Mouse (Mus musculus): ENCODE results near the gene Adam15. TPM values are rescaled to one million over a fixed set of nuclear protein-coding genes. Genes with fewer than 3 reads are reported as not detected.
A peak's percentile ranks its signal among the peaks of the same experiment; 100 is the strongest.

The Adam15 gene
- polyA plus RNA-seq, 1 experiment: 190 TPM

DNA sequence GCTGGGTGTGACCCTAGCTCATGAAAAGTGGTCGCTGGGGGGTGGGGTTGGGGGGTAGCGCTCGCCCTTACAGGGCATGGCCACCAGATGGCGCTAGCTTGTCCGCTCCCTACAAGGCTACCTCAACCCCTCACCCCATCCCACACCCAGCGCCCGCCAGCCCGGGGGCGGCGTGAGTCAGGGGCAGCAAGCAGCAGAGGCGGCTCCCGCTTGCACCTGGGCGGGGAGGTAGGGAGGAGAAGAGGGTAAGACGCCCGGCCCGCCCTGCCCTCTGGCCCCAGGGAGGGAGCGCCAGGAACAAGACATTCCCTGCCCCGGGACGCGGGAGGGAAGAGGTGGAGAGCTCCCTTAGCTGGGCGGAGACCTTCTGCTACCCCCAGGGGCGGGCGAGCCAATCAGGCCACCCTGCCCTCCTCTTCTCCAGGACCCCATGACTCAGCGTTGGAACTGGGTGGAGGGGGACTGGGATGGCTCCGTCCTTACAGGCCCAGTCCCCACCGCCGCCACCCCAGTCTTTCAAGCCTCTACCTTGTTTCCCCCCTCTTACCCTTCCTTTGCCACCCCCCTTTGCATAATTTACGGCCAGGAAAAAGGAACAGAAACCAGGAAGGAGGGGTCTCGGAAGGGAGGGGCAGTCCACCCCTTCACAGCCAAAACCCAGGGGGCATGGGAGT, 28.7 kb upstream of the Adam15 start:
- DNase-seq: peak; percentile 73
- WGBS: 7% methylated on average over 28 of the region's 29 CpGs
- peak overlapping the region; percentile 45 for H3K4me3 ChIP-seq (replicated peaks; ENCODE audit: extremely low read depth, low read depth, low read length)
- H3K4me1 ChIP-seq (ENCODE audit: control insufficient read depth, insufficient read depth, low read length): peaks cover 8% of the 10 kb centered on the region
- peak; percentile 16; the same call in 1 of the 2 replicates for TF ChIP-seq POLR2A (IDR thresholded peaks at IDR 0.05; ENCODE audit: borderline replicate concordance, extremely low read depth, low read depth, low read length)
- TF ChIP-seq CTCF (IDR thresholded peaks at IDR 0.05; ENCODE audit: insufficient read depth, low read length): peak; percentile 79

DNA sequence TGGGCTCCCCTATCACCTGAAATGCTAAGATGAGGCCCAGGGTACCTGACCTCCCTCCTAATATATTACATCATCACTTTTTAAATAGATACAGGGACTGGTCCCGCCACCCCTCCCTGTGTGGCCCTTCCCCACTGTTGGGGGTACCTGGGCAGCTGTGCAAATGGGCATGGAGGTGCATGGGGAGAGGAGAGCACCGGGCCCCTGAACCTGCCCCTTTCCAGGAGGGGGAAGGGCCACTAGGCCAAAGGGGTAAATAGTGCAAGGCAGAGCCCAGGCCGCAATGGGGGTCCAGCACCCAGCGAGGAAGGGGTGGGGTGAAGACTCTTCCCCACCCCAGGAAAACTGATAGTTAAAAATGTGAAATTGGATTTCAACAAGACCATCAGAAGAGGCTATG, 28.0 kb upstream of the Adam15 start:
- H3K4me3 ChIP-seq (replicated peaks; ENCODE audit: extremely low read depth, low read depth, low read length): no peak overlapping the region
- 72% methylated on average over 4 of the region's 4 CpGs for WGBS

DNA sequence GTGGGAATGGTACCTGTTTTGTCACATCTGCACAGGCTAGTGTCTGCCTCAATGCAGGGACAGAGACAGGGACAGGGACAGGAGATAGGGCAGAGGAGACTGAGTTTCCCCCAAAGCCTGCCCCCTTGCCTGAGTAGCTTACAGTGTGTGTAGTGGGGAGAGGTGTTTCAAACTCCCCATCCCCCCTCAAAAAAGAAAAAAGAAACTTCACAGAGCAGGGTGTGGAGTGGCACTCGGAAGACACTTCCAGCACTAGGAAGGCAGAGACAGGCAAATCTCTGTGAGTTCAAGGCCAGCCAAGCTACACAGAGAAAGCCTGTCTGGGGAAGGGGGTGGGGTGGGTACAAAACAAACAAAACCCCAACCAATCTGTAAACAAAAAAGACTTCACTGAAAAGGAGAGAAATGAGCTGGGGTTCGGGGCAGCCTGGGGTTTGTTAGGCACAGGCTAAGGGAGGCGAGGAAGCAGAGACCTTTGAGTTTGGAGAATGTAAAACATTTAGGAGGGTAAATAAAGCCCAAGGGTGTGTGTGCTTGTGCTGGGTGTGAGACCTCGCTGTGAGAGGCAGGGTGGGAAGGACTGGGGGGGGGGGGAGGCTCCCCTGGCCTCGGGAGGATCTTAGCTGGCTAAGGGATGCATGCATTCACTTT, 23.9 kb upstream of the Adam15 start:
- H3K4me1 ChIP-seq (ENCODE audit: control insufficient read depth, insufficient read depth, low read length): peaks cover 5% of the 10 kb centered on the region
- 32% methylated on average over 5 of the region's 5 CpGs for WGBS
- no peak overlapping the region for H3K4me3 ChIP-seq (replicated peaks; ENCODE audit: extremely low read depth, low read depth, low read length)
- no peak for DNase-seq
- TF ChIP-seq POLR2A (IDR thresholded peaks at IDR 0.05; ENCODE audit: borderline replicate concordance, extremely low read depth, low read depth, low read length): no peak
- no peak for TF ChIP-seq CTCF (IDR thresholded peaks at IDR 0.05; ENCODE audit: insufficient read depth, low read length)

More for the DNA sequence above, 28.0 kb upstream of the Adam15 start:
- TF ChIP-seq POLR2A (IDR thresholded peaks at IDR 0.05; ENCODE audit: borderline replicate concordance, extremely low read depth, low read depth, low read length): no peak
- no peak for TF ChIP-seq CTCF (IDR thresholded peaks at IDR 0.05; ENCODE audit: insufficient read depth, low read length)
- DNase-seq: no peak
- H3K4me1 ChIP-seq (ENCODE audit: control insufficient read depth, insufficient read depth, low read length): peaks cover 8% of the 10 kb centered on the region

DNA sequence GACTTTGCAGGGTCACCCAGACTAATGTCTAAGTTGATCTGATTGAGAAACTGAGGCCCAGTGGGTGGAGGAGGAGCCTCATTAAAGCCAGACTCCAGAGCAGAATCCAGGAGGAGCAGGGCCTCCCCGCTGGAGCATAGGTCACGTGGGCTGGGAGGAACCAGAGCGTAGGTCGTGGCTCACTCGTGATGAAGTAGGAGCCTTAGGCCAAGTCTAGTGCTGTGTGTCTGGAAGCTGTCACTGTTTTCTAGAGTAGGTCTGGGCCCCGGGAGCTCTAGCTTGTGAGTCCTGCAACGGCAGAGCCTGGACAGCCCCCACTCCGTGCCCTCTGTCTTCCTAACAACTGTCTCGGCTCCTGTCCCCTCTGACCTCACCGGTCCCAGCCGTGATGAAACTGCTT, 17.5 kb upstream of the Adam15 start:
- Histone ChIP-seq H3K4me3 (replicated peaks; ENCODE audit: extremely low read depth, low read depth, low read length) (no peak overlapping the region), H3K4me1 (ENCODE audit: control insufficient read depth, insufficient read depth, low read length) (no peaks in the 10 kb centered on the region)
- TF ChIP-seq CTCF (IDR thresholded peaks at IDR 0.05; ENCODE audit: insufficient read depth, low read length) (no peak), POLR2A (IDR thresholded peaks at IDR 0.05; ENCODE audit: borderline replicate concordance, extremely low read depth, low read depth, low read length) (no peak)
- no peak for DNase-seq
- WGBS: 58% methylated on average over 11 of the region's 11 CpGs

DNA sequence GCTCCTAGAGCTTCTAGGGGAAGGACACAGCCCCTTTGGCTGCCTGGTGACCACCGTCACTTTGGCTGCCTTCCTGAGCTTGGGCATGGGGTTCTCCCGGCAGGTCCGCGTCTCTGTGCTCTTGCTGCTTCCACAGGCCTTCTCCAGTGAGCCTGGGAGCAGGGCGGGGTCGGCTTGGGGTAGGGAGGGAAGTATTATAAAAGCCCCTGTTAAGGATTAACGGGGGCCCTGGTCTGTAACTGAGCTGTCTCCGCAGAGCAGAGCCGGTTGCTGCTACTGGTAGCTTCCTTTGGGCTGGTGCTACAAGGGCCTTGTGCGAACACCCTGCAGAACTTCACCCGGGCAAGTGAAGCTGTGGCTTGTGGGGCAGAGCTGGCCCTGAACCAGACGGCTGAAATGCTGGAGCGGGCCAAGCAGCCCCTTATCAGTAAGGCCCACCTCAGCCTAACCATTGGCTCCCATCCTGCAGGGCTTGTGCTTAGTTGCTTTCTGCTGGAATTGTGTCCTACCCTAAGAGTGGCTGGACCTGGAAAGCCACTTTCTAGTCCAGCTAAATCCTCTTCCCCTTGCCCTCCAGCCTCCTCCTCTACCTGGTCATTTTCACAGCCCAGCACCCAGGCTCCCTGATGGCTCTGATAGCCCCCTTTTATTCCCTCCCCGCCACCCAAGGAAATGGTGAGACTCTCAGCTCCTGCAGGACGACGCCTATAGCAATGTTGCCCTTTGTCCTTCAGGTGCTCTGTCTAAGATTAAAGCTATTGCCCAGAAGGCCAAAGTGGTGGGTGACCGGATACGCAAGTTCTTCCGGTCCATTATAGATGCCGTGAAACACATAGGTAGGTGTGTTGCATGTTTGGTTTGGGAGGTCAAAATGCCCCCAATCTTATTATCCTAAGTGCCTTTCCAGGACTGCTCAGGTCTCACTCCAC, 16.0 kb upstream of the Adam15 start:
- no peak overlapping the region for H3K4me3 ChIP-seq (replicated peaks; ENCODE audit: extremely low read depth, low read depth, low read length)
- WGBS: 79% methylated on average over 20 of the region's 20 CpGs
- no peak for DNase-seq
- H3K4me1 ChIP-seq (ENCODE audit: control insufficient read depth, insufficient read depth, low read length): no peaks in the 10 kb centered on the region
- TF ChIP-seq POLR2A (IDR thresholded peaks at IDR 0.05; ENCODE audit: borderline replicate concordance, extremely low read depth, low read depth, low read length): no peak
- TF ChIP-seq CTCF (IDR thresholded peaks at IDR 0.05; ENCODE audit: insufficient read depth, low read length): no peak

DNA sequence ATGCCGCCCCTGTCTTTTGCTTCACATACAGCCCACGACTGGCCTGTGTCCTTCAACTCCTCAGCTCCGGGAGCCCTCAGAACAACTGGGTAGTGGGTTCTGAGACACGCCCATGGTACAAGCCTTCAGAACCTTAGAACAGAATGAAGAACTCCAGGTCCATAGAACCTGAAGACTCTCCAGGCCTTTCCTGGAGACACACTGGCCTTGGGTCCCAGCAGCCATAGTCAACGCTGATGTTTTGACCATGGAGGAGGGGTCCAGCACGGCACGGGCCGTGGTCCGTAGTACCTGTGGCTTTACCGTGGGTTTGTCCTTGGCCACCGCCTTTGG, 15.3 kb upstream of the Adam15 start, which contains the start of gene Dcst1:
Gene Dcst1 (minus strand): TSS at position 101 of the 333 bp plus-strand sequence.
- WGBS: 94% methylated on average over 11 of the region's 11 CpGs
- DNase-seq: no peak
- TF ChIP-seq POLR2A (IDR thresholded peaks at IDR 0.05; ENCODE audit: borderline replicate concordance, extremely low read depth, low read depth, low read length) (no peak), CTCF (IDR thresholded peaks at IDR 0.05; ENCODE audit: insufficient read depth, low read length) (no peak)
- no peak within 1 kb of the TSS for H3K4me3 ChIP-seq (replicated peaks; ENCODE audit: extremely low read depth, low read depth, low read length)
- no peaks in the 10 kb centered on the region for H3K4me1 ChIP-seq (ENCODE audit: control insufficient read depth, insufficient read depth, low read length)

DNA sequence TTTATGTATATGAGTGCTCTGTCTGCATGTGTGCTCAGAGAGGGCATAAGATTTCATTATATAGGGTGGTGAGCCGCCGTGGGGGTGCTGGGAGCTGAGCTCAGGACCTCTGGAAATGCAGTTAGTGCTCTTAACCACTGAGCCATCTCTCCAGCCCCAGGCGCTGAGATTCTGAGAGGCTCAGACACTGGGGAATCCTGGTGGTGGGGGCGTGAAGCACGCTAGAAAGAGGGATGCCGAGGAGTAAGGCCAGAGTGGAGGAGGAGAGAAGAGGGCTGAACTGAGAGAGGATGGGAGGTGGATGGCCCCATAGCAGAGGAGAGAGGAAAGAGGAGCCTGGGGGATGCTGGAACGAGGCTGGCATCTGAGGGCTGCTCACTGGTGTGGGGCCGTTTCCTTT, 14.8 kb upstream of the Adam15 start:
- Histone ChIP-seq H3K4me1 (ENCODE audit: control insufficient read depth, insufficient read depth, low read length) (no peaks in the 10 kb centered on the region), H3K4me3 (replicated peaks; ENCODE audit: extremely low read depth, low read depth, low read length) (no peak overlapping the region)
- no peak for DNase-seq
- WGBS: 79% methylated on average over 8 of the region's 8 CpGs
- TF ChIP-seq CTCF (IDR thresholded peaks at IDR 0.05; ENCODE audit: insufficient read depth, low read length) (no peak), POLR2A (IDR thresholded peaks at IDR 0.05; ENCODE audit: borderline replicate concordance, extremely low read depth, low read depth, low read length) (no peak)

DNA sequence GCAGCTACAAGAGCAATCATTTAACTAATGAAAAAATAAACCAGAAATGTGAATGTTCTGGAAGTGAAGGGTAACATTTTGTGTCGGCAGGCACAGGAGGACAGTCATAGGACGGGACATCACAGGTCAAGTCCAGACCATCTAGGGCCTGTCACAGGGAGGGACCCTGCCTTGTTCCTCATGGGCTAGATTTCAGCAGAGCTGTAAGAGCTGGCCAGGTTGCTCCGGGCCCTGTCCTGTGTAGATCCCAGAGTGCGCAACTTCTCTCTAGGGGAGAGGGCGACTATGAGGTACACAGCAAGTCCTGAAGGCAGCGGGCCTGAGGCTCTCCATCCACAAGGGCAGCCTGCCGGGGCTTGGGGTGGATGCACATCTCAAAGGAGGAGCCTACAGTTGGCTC, 11.9 kb upstream of the Adam15 start, which contains the start of gene Dcst2:
Gene Dcst2 (plus strand): TSS at position 301 of the 400 bp plus-strand sequence.
- WGBS: 85% methylated on average over 7 of the region's 7 CpGs
- DNase-seq: no peak
- H3K4me3 ChIP-seq (replicated peaks; ENCODE audit: extremely low read depth, low read depth, low read length): no peak within 1 kb of the TSS
- no peaks in the 10 kb centered on the region for H3K4me1 ChIP-seq (ENCODE audit: control insufficient read depth, insufficient read depth, low read length)
- TF ChIP-seq CTCF (IDR thresholded peaks at IDR 0.05; ENCODE audit: insufficient read depth, low read length) (no peak), POLR2A (IDR thresholded peaks at IDR 0.05; ENCODE audit: borderline replicate concordance, extremely low read depth, low read depth, low read length) (no peak)

DNA sequence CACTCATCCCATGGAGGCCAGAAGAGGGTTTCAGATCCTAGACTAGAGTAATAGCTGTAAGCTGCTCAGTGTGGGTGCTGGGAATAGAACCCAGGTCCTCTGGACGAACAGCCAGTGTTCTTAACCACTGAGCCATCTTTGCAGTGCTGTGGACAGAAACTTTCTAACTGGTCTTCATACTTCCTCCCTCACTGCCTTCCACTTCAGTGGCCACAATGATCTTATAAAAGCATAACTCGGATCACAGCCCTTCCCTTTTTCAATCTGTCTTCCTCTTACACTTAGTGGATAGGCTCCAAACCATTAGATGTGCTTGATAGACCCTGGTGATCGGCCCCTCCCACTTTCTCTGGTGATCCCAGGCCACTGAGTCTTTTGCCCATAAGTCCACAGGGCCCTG, 10.4 kb upstream of the Adam15 start:
- WGBS: 57% methylated on average over 3 of the region's 3 CpGs
- no peak for DNase-seq
- H3K4me3 ChIP-seq (replicated peaks; ENCODE audit: extremely low read depth, low read depth, low read length): no peak overlapping the region
- TF ChIP-seq POLR2A (IDR thresholded peaks at IDR 0.05; ENCODE audit: borderline replicate concordance, extremely low read depth, low read depth, low read length) (no peak), CTCF (IDR thresholded peaks at IDR 0.05; ENCODE audit: insufficient read depth, low read length) (no peak)
- H3K4me1 ChIP-seq (ENCODE audit: control insufficient read depth, insufficient read depth, low read length): no peaks in the 10 kb centered on the region

All from lung, adult 2 months (tissue).